Mouse (Mus musculus) intestine, embryonic 15.5 days (tissue): ENCODE measurements around the gene Rab40b. TPM values are rescaled to one million over a fixed set of nuclear protein-coding genes. Genes with fewer than 3 reads are reported as not detected.

ENCODE experiments used
- ATAC-seq: fragments of 200-750 bp; cut with Nextera tagmentation; 2 replicates; pipeline ENCODE4 v1.8.0; 2017; ENCODE audit warnings: moderate TSS enrichment, moderate library complexity
- H3K27ac ChIP-seq: fragments of 300-500 bp; sonication (generic); 2 replicates; pipeline ENCODE4 v1.5.1; 2015; ENCODE audit warnings: mild to moderate bottlenecking, inconsistent platforms
- H3K27me3 ChIP-seq: fragments of 300-500 bp; sonication (generic); replicated peaks from 2 replicates; pipeline ENCODE4 v1.6.1; 2015; ENCODE audit warnings: inconsistent platforms
- H3K36me3 ChIP-seq: fragments of 300-500 bp; sonication (generic); 2 replicates; pipeline ENCODE4 v1.6.1; 2015; ENCODE audit warnings: inconsistent platforms
- H3K4me1 ChIP-seq: fragments of 300-500 bp; sonication (generic); replicated peaks from 2 replicates; pipeline ENCODE4 v1.6.1; 2015; ENCODE audit warnings: inconsistent platforms
- H3K4me2 ChIP-seq: fragments of 300-500 bp; sonication (generic); replicated peaks from 2 replicates; pipeline ENCODE4 v1.6.1; 2015; ENCODE audit warnings: mild to moderate bottlenecking, inconsistent platforms
- H3K4me3 ChIP-seq: fragments of 300-500 bp; sonication (generic); replicated peaks from 2 replicates; pipeline ENCODE4 v1.5.1; 2015; ENCODE audit warnings: inconsistent platforms
- H3K9ac ChIP-seq: fragments of 300-500 bp; sonication (generic); 2 replicates; pipeline ENCODE4 v1.6.1; 2015; ENCODE audit warnings: inconsistent platforms
- H3K9me3 ChIP-seq: fragments of 300-500 bp; sonication (generic); 2 replicates; pipeline ENCODE4 v1.6.1; 2016; ENCODE audit warnings: inconsistent platforms
- WGBS: fragments of 180-500 bp; shearing (Covaris S2); methylation state at CpG from one replicate; pipeline ENCODE4 v1.1.7; 2015; 5-methylcytosine and 5-hydroxymethylcytosine counted together
- polyA plus RNA-seq: library from polyadenylated mRNA; unstranded; fragments of >200 nt; fragmentation: Nextera tagmentation; extraction: Ambion mirVana; gene quantifications from 2 replicates; pipeline ENCODE4 v1.2.1, GENCODE M21; 2015

Gene Rab40b
- polyA plus RNA-seq, 1 experiment from 2014 or later = 5.4 TPM

GRCm38 (mm10) chr11:121407366-121408155, 19.5 kb upstream of the Rab40b start:
- H3K27me3 ChIP-seq = no peaks in the 10 kb centered on the region
- no peak overlapping the region for H3K4me3 ChIP-seq
- H3K4me1 ChIP-seq = no peaks in the 10 kb centered on the region
- H3K9me3 ChIP-seq = no peaks in the 10 kb centered on the region
- H3K9ac ChIP-seq = no peak overlapping the region
- ATAC-seq = no peak
- no peak overlapping the region for H3K4me2 ChIP-seq
- WGBS = 69% methylated on average over 3 of the region's 3 CpGs
- no peaks in the 10 kb centered on the region for H3K36me3 ChIP-seq
- H3K27ac ChIP-seq = no peak overlapping the region

- no peak for ATAC-seq
- no peak overlapping the region for H3K4me3 ChIP-seq
- H3K9me3 ChIP-seq = no peaks in the 10 kb centered on the region
- no peak overlapping the region for H3K9ac ChIP-seq
- H3K4me1 ChIP-seq = peaks cover 7% of the 10 kb centered on the region
- 90% methylated on average over 3 of the region's 3 CpGs for WGBS
- no peak overlapping the region for H3K27ac ChIP-seq
- no peaks in the 10 kb centered on the region for H3K36me3 ChIP-seq
- H3K4me2 ChIP-seq = no peak overlapping the region
- no peaks in the 10 kb centered on the region for H3K27me3 ChIP-seq
These were observed 4.4 kb upstream of the Rab40b start for GRCm38 (mm10) chr11:121392405-121392804.

- no peak for ATAC-seq
- Histone ChIP-seq H3K27ac (no peak overlapping the region), H3K27me3 (no peaks in the 10 kb centered on the region), H3K36me3 (no peaks in the 10 kb centered on the region), H3K4me2 (no peak overlapping the region), H3K4me3 (no peak overlapping the region), H3K4me1 (peaks cover 11% of the 10 kb centered on the region), H3K9ac (no peak overlapping the region), H3K9me3 (no peaks in the 10 kb centered on the region)
- 75% methylated on average over 3 of the region's 3 CpGs for WGBS
These were observed 2.7 kb upstream of the Rab40b start for GRCm38 (mm10) chr11:121390793-121391192.

- peaks cover 11% of the 10 kb centered on the region for H3K4me1 ChIP-seq
- 14% methylated on average over 6 of the region's 6 CpGs for WGBS
- peak overlapping the region; percentile 92 for H3K4me2 ChIP-seq
- H3K27me3 ChIP-seq = no peaks in the 10 kb centered on the region
- H3K9me3 ChIP-seq = no peaks in the 10 kb centered on the region
- ATAC-seq = peak; percentile 29
- no peaks in the 10 kb centered on the region for H3K36me3 ChIP-seq
- H3K4me3 ChIP-seq = peak overlapping the region; percentile 57
- H3K27ac ChIP-seq = no peak overlapping the region
- no peak overlapping the region for H3K9ac ChIP-seq
These were observed 499 bp upstream of the Rab40b start for GRCm38 (mm10) chr11:121388554-121388945.

GRCm38 (mm10) chr11:121380294-121380693, 7.8 kb downstream of the Rab40b start:
- WGBS = 68% methylated on average over 6 of the region's 6 CpGs

GRCm38 (mm10) chr11:121378644-121379043, 9.4 kb downstream of the Rab40b start:
- Histone ChIP-seq H3K9ac (no peak overlapping the region), H3K4me1 (no peaks in the 10 kb centered on the region), H3K27ac (no peak overlapping the region), H3K9me3 (no peaks in the 10 kb centered on the region), H3K27me3 (no peaks in the 10 kb centered on the region), H3K4me2 (no peak overlapping the region), H3K36me3 (no peaks in the 10 kb centered on the region), H3K4me3 (no peak overlapping the region)
- no peak for ATAC-seq

More at GRCm38 (mm10) chr11:121380294-121380693, 7.8 kb downstream of the Rab40b start:
- Histone ChIP-seq H3K27me3 (no peaks in the 10 kb centered on the region), H3K4me2 (no peak overlapping the region), H3K4me3 (no peak overlapping the region), H3K27ac (no peak overlapping the region), H3K4me1 (no peaks in the 10 kb centered on the region), H3K9ac (no peak overlapping the region), H3K9me3 (no peaks in the 10 kb centered on the region), H3K36me3 (no peaks in the 10 kb centered on the region)
- ATAC-seq = no peak

- H3K36me3 ChIP-seq = no peaks in the 10 kb centered on the region
- no peak for ATAC-seq
- H3K9me3 ChIP-seq = no peaks in the 10 kb centered on the region
- no peaks in the 10 kb centered on the region for H3K27me3 ChIP-seq
- H3K27ac ChIP-seq = no peak overlapping the region
- H3K4me1 ChIP-seq = no peaks in the 10 kb centered on the region
- no peak overlapping the region for H3K4me3 ChIP-seq
- WGBS = 65% methylated on average over 6 of the region's 6 CpGs
- no peak overlapping the region for H3K9ac ChIP-seq
- no peak overlapping the region for H3K4me2 ChIP-seq
These were observed 14.7 kb downstream of the Rab40b start for GRCm38 (mm10) chr11:121373305-121373704.

GRCm38 (mm10) chr11:121370337-121370994, 17.6 kb downstream of the Rab40b start:
- 82% methylated on average over 6 of the region's 6 CpGs for WGBS
- ATAC-seq = no peak
- Histone ChIP-seq H3K4me2 (no peak overlapping the region), H3K9me3 (no peaks in the 10 kb centered on the region), H3K4me3 (no peak overlapping the region), H3K4me1 (no peaks in the 10 kb centered on the region), H3K27me3 (no peaks in the 10 kb centered on the region), H3K36me3 (no peaks in the 10 kb centered on the region), H3K9ac (no peak overlapping the region), H3K27ac (no peak overlapping the region)

- Histone ChIP-seq H3K4me2 (no peak overlapping the region), H3K27ac (no peak overlapping the region), H3K36me3 (no peaks in the 10 kb centered on the region), H3K9ac (no peak overlapping the region), H3K9me3 (no peaks in the 10 kb centered on the region), H3K4me3 (no peak overlapping the region), H3K27me3 (no peaks in the 10 kb centered on the region), H3K4me1 (no peaks in the 10 kb centered on the region)
- WGBS = 58% methylated on average over 6 of the region's 6 CpGs
- ATAC-seq = no peak
These were observed 18.4 kb downstream of the Rab40b start for GRCm38 (mm10) chr11:121369622-121370021.

- no peaks in the 10 kb centered on the region for H3K4me1 ChIP-seq
- no peak overlapping the region for H3K27ac ChIP-seq
- H3K36me3 ChIP-seq = no peaks in the 10 kb centered on the region
- H3K9me3 ChIP-seq = no peaks in the 10 kb centered on the region
- H3K4me3 ChIP-seq = no peak overlapping the region
- 77% methylated on average over 1 of the region's 1 CpGs for WGBS
- H3K4me2 ChIP-seq = no peak overlapping the region
- no peak overlapping the region for H3K9ac ChIP-seq
- no peaks in the 10 kb centered on the region for H3K27me3 ChIP-seq
- ATAC-seq = no peak
These were observed 19.3 kb downstream of the Rab40b start for GRCm38 (mm10) chr11:121368731-121369130.

- no peak for ATAC-seq
- H3K4me1 ChIP-seq = no peaks in the 10 kb centered on the region
- WGBS = 58% methylated on average over 5 of the region's 5 CpGs
- no peak overlapping the region for H3K9ac ChIP-seq
- H3K27ac ChIP-seq = no peak overlapping the region
- no peaks in the 10 kb centered on the region for H3K9me3 ChIP-seq
- H3K4me2 ChIP-seq = no peak overlapping the region
- H3K36me3 ChIP-seq = no peaks in the 10 kb centered on the region
- H3K27me3 ChIP-seq = no peaks in the 10 kb centered on the region
- no peak overlapping the region for H3K4me3 ChIP-seq
These were observed 20.8 kb downstream of the Rab40b start for GRCm38 (mm10) chr11:121367170-121367707.

- Histone ChIP-seq H3K9me3 (no peaks in the 10 kb centered on the region), H3K27me3 (no peaks in the 10 kb centered on the region), H3K4me3 (no peak overlapping the region), H3K27ac (no peak overlapping the region), H3K36me3 (no peaks in the 10 kb centered on the region), H3K9ac (no peak overlapping the region), H3K4me2 (no peak overlapping the region), H3K4me1 (no peaks in the 10 kb centered on the region)
- WGBS = 32% methylated on average over 5 of the region's 5 CpGs
- no peak for ATAC-seq
These were observed 25.8 kb downstream of the Rab40b start for GRCm38 (mm10) chr11:121362212-121362611.
